Mouse (Mus musculus) liver, embryonic 16.5 days (tissue): Measurements from ENCODE around the gene Hist1h3c. TPM values are rescaled to one million over a fixed set of nuclear protein-coding genes. Genes with fewer than 3 reads are reported as not detected.
"Not testable (repeated sequence)": the region's sequence is repeated elsewhere in the genome, so short reads cannot be mapped to it uniquely, and the experiment has no call there.

ENCODE experiments used
- ATAC-seq: fragments of 200-750 bp; cut with Nextera tagmentation; 2 replicates; pipeline ENCODE4 v1.8.0; 2017; ENCODE audit warnings: low read depth, mild to moderate bottlenecking, moderate number of reproducible peaks, moderate library complexity
- H3K27ac ChIP-seq: fragments of 300-500 bp; sonication (generic); 2 replicates; pipeline ENCODE4 v1.5.1; 2014; ENCODE audit warnings: mild to moderate bottlenecking, low read length
- H3K27me3 ChIP-seq: fragments of 300-500 bp; sonication (generic); 2 replicates; pipeline ENCODE4 v1.6.1; 2014; ENCODE audit warnings: low read depth, low read length, mixed read lengths; ENCODE audit not compliant: control insufficient read depth, insufficient read depth
- H3K36me3 ChIP-seq: fragments of 300-500 bp; sonication (generic); 2 replicates; pipeline ENCODE4 v1.6.1; 2014; ENCODE audit warnings: mild to moderate bottlenecking; ENCODE audit not compliant: control insufficient read depth, insufficient read depth
- H3K4me1 ChIP-seq: fragments of 300-500 bp; sonication (generic); 2 replicates; pipeline ENCODE4 v1.6.1; 2014; ENCODE audit warnings: low read depth, low read length, mixed read lengths; ENCODE audit not compliant: control insufficient read depth
- H3K4me2 ChIP-seq: fragments of 300-500 bp; sonication (generic); 2 replicates; pipeline ENCODE4 v1.6.1; 2014; ENCODE audit warnings: low read depth, low read length, mixed read lengths
- H3K4me3 ChIP-seq: fragments of 300-500 bp; sonication (generic); 2 replicates; pipeline ENCODE4 v1.5.1; 2014; ENCODE audit warnings: low read depth, mild to moderate bottlenecking, low read length
- H3K9ac ChIP-seq: fragments of 300-500 bp; sonication (generic); 2 replicates; pipeline ENCODE4 v1.6.1; 2014; ENCODE audit warnings: low read depth, low read length
- H3K9me3 ChIP-seq: fragments of 300-500 bp; sonication (generic); replicated peaks from 2 replicates; pipeline ENCODE4 v1.6.1; 2016; ENCODE audit warnings: low read length; ENCODE audit not compliant: control insufficient read depth
- WGBS: fragments of 180-500 bp; shearing (Covaris S2); extraction: QIAGEN DNeasy Blood & Tissue Kit; methylation state at CpG from one replicate; pipeline ENCODE4 v1.1.7; 2014; ENCODE audit not compliant: insufficient replicate concordance; 5-methylcytosine and 5-hydroxymethylcytosine counted together
- polyA plus RNA-seq: library from polyadenylated mRNA; unstranded; fragments of >200 nt; fragmentation: Nextera tagmentation; extraction: Ambion mirVana; gene quantifications from 2 replicates; pipeline ENCODE4 v1.2.1, GENCODE M21; 2015

Hist1h3c gene
- polyA plus RNA-seq, 1 experiment from 2014 or later: 4.4 TPM

GRCm38 (mm10) chr13:23702801-23703200 lies 42.6 kb downstream of the Hist1h3c start:
- ATAC-seq, H3K4me2 ChIP-seq: not testable (repeated sequence)
- 70% methylated on average over 2 of the region's 2 CpGs for WGBS

DNA sequence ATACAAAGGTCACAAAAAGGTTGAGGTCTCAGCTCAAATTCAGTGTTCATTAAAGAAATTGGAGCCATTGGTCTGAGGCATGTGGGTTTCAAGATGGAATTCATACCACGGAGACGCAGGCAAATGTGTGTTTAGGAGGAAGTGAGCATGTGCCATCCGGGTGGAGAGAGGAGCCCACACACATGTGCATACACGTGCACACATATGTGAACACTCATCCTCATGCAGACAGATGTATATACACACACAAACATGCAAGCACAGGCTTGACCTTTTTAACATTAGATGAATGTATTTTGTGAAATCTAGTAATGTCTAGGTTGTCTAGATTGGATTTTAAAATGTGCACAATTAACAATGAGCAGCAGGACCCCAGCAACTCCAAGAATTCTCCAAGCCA lies 43.2 kb downstream of the Hist1h3c start:
- peaks cover 10% of the 10 kb centered on the region for H3K4me1 ChIP-seq
- no peak overlapping the region for H3K4me2 ChIP-seq
- no peaks in the 10 kb centered on the region for H3K27me3 ChIP-seq
- no peak overlapping the region for H3K27ac ChIP-seq
- no peak for ATAC-seq
- H3K4me3 ChIP-seq: no peak overlapping the region
- H3K9me3 ChIP-seq: no peaks in the 10 kb centered on the region
- H3K36me3 ChIP-seq: no peaks in the 10 kb centered on the region
- 48% methylated on average over 4 of the region's 4 CpGs for WGBS
- H3K9ac ChIP-seq: no peak overlapping the region

More at GRCm38 (mm10) chr13:23702801-23703200, 42.6 kb downstream of the Hist1h3c start:
- H3K27me3 ChIP-seq, H3K9ac ChIP-seq, H3K9me3 ChIP-seq, H3K27ac ChIP-seq, H3K4me3 ChIP-seq, H3K36me3 ChIP-seq, H3K4me1 ChIP-seq: not testable (repeated sequence)

GRCm38 (mm10) chr13:23700786-23701520 lies 44.4 kb downstream of the Hist1h3c start:
- 0 out of 2 replicates have a peak overlapping the region, but pooled peaks have one; percentile 37 for H3K27ac ChIP-seq
- no peaks in the 10 kb centered on the region for H3K36me3 ChIP-seq
- peaks cover 18% of the 10 kb centered on the region for H3K4me1 ChIP-seq
- no peaks in the 10 kb centered on the region for H3K27me3 ChIP-seq
- H3K4me3 ChIP-seq: no peak overlapping the region
- H3K9me3 ChIP-seq: no peaks in the 10 kb centered on the region
- peak overlapping the region; percentile 53 for H3K9ac ChIP-seq
- peak overlapping the region; percentile 13; the same call in 1 of the 2 replicates for H3K4me2 ChIP-seq
- ATAC-seq: peak; percentile 8
- WGBS: 16% methylated on average over 8 of the region's 8 CpGs

DNA sequence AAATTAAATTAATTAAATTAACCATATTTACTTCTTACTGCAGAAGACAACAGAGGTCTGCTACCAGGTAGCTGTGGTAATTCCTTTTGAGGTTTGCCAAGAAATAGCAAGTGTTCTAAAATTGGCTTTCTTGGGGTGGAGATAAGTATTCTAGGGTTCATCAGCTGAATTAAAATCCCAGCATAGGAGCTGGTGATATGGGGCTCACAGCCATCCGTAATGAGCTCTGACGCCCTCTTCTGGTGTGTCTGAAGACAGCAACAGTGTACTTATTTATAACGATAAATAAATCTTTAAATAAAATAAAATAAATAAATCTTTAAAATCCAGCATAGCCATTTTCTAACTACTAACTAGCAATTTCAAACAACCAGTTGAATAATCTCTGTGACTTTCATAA lies 45.6 kb downstream of the Hist1h3c start:
- peaks cover 24% of the 10 kb centered on the region for H3K4me1 ChIP-seq
- WGBS: 64% methylated on average over 3 of the region's 3 CpGs
- ATAC-seq: no peak
- no peak overlapping the region for H3K4me2 ChIP-seq
- no peak overlapping the region for H3K4me3 ChIP-seq
- no peaks in the 10 kb centered on the region for H3K36me3 ChIP-seq
- no peak overlapping the region for H3K27ac ChIP-seq
- no peak overlapping the region for H3K9ac ChIP-seq
- H3K27me3 ChIP-seq: no peaks in the 10 kb centered on the region
- no peaks in the 10 kb centered on the region for H3K9me3 ChIP-seq

- no peak overlapping the region for H3K4me3 ChIP-seq
- H3K9ac ChIP-seq: no peak overlapping the region
- 69% methylated on average over 6 of the region's 6 CpGs for WGBS
- peak overlapping the region; percentile 58 for H3K4me2 ChIP-seq
- H3K27me3 ChIP-seq: no peaks in the 10 kb centered on the region
- no peaks in the 10 kb centered on the region for H3K9me3 ChIP-seq
- peaks cover 24% of the 10 kb centered on the region for H3K4me1 ChIP-seq
- H3K27ac ChIP-seq: peak overlapping the region; percentile 98
- no peaks in the 10 kb centered on the region for H3K36me3 ChIP-seq
- ATAC-seq: no peak
These were observed 46.4 kb downstream of the Hist1h3c start for GRCm38 (mm10) chr13:23698996-23699395.

- 0% methylated on average over 20 of the region's 22 CpGs for WGBS
- Histone ChIP-seq H3K4me1 (peaks cover 24% of the 10 kb centered on the region), H3K27ac (peak within 1 kb of the TSS; percentile 98), H3K9ac (peak within 1 kb of the TSS; percentile 75), H3K4me2 (peak within 1 kb of the TSS; percentile 71), H3K36me3 (no peaks in the 10 kb centered on the region), H3K4me3 (peak within 1 kb of the TSS; percentile 60), H3K27me3 (no peaks in the 10 kb centered on the region), H3K9me3 (no peaks in the 10 kb centered on the region)
- peak; percentile 91 for ATAC-seq
These were observed 47.1 kb downstream of the Hist1h3c start, which contains the start of gene Hist1h4c for GRCm38 (mm10) chr13:23698300-23698693. TSS of gene Hist1h4c (minus strand) at chr13:23698454.

DNA sequence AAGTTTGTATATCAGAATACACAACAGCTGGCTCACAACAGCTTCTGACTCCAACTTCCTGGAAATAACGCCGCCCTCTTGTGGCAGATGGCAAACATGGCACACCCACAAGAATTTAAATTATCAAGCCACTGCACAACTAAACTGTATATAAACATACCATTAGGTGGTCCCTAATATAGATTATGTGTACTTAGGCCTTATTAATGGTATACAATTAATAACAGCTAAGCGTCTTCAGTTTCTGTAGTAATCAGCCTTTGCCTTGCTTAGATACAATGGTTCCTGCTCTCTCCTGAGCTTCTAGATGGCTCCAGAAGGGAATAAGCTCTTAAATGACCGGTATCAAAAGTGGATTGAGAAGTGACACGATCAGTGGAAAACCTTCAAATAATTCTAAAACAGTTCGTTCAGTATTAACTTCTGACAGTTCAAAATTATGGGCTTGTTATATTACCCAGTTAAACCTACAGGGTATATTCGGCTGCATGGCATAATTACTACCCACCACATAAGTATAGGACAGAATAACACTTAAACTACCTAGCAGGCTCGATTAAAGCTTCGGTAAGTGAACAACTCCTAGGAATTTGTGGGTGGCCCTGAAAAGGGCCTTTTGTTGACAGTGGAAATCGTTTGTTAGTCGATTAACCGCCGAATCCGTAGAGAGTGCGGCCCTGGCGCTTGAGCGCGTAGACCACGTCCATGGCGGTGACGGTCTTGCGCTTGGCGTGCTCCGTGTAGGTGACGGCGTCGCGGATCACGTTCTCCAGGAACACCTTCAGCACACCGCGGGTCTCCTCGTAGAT lies 47.7 kb downstream of the Hist1h3c start:
- peak overlapping the region; percentile 71 for H3K4me2 ChIP-seq
- H3K36me3 ChIP-seq: no peaks in the 10 kb centered on the region
- H3K4me3 ChIP-seq: peak overlapping the region; percentile 60
- under 1% methylated on average over 24 of the region's 32 CpGs for WGBS
- no peaks in the 10 kb centered on the region for H3K27me3 ChIP-seq
- peak; percentile 47 for ATAC-seq
- peaks cover 24% of the 10 kb centered on the region for H3K4me1 ChIP-seq
- peak overlapping the region; percentile 75 for H3K9ac ChIP-seq
- peak overlapping the region; percentile 98 for H3K27ac ChIP-seq
- no peaks in the 10 kb centered on the region for H3K9me3 ChIP-seq

DNA sequence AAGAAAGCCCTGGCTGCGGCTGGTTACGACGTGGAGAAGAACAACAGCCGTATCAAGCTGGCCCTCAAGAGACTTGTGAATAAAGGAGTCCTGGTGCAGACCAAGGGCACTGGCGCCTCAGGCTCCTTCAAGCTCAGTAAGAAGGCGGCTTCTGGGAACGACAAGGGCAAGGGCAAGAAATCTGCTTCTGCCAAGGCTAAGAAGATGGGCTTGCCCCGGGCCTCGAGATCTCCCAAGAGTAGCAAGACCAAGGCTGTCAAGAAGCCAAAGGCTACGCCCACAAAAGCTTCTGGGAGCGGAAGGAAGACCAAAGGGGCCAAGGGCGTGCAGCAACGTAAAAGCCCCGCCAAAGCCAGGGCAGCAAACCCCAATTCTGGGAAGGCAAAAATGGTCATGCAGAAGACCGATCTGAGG lies 49.3 kb downstream of the Hist1h3c start:
- peak overlapping the region; percentile 54 for H3K9ac ChIP-seq
- H3K9me3 ChIP-seq: no peaks in the 10 kb centered on the region
- no peaks in the 10 kb centered on the region for H3K27me3 ChIP-seq
- 41% methylated on average over 15 of the region's 15 CpGs for WGBS
- ATAC-seq: no peak
- peaks cover 5% of the 10 kb centered on the region; the same call in 1 of the 2 replicates for H3K36me3 ChIP-seq
- H3K4me2 ChIP-seq: peak overlapping the region; percentile 55
- H3K27ac ChIP-seq: peak overlapping the region; percentile 46
- H3K4me1 ChIP-seq: peaks cover 23% of the 10 kb centered on the region
- peak overlapping the region; percentile 13 for H3K4me3 ChIP-seq
